Mouse (Mus musculus) heart, postnatal 36 days (tissue): ENCODE data around the gene Mroh7. TPM values are rescaled to one million over a fixed set of nuclear protein-coding genes. Genes with fewer than 3 reads are reported as not detected.
"Not testable (repeated sequence)": the region's sequence is repeated elsewhere in the genome, so short reads cannot be mapped to it uniquely, and the experiment has no call there.

Experiments
- DNase-seq, 2 experiments: peaks; one replicate each; pipeline ENCODE4 v3.0.0; 2021 to 2022
- intact Hi-C: fragments of 180-260 bp; cut with DNase I; formaldehyde crosslinking; loops from one replicate; pipeline ENCODE4 v1.15.1; 2025
- total RNA-seq, 2 experiments: library from RNA; stranded (reverse); gene quantifications; 2 replicates each; pipeline ENCODE4 v1.2.3; 2021

Gene Mroh7
- under 1 TPM; 0.08 to 0.27 TPM for total RNA-seq

DNA sequence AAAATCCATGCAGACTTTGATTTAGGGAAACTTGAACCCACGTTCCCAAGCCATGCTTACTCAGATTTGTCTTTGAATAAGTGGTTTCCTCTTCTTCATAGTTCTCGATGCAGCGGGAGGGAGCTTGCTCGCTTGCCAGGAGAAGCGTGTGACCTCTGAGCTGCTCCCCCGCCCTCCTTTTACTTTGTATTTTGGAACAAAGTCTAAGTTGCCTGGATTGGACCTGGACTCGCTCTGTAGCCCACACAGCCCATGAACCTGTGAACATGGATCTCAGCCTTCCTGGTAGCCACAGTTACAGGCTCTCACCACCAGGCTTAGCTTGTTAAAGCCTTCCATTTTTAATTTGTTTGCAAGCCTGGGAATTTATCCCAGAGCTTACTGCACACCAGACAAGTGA is at the start of gene Mroh7:
Gene Mroh7, minus strand, starts transcription at position 112 of the 400 bp plus-strand sequence.
- intact Hi-C loops, result no loop called here
- no peak for DNase-seq

DNA sequence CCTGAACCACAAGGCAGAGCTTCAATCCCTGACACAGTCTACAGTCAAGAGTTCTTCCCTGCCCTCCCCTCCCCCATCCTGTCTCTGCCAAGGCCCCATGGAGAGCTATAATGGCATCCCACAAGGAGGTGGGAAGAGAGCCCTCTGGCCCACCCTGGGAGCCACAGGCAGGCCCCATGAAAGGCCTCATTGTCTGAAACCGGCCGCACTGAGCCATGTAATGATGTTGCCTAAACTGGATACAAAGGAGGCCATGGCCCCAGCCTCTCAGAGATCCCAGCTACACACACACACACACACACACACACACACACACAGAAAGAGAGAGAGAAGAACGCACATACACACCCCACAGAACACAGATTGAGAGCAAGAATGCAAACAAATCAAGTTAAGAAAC is 49.3 kb upstream of the Mroh7 start:
- no peak for DNase-seq
- intact Hi-C loops, result no loop called here

DNA sequence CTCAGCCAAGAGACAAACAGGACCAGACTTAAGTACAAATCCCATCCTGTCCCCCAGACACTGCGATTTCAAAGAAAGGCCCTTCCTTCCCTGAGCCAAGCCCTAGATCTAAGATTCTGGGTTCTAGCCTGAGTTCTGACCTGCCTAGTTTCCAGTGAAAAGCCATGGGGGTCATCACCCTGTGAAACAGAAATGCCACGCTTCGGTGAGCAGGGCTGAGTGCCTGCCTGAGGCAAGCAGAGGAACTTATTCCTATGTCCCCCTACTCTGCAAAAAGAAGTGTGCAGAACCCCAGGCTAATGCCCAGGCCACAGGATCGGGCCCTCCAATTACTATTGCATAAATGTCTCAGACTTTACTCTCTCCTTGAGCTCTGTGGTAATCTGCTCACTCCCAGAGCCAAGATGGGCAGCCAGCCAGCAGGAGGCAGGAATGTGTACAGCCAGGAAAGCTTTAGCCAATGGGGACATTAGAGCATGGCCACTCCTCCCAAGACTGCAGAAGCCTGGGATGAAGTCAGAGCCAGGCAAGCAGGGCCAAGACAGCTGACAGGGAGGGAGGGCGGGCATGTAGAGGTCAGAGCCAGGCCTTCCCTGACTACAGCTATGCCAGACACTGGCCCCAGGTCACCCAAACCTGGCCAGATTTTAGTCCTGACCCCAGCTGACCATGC is 47.5 kb upstream of the Mroh7 start:
- intact Hi-C loops, result no loop called here
- peak; percentile 90 to 92 for DNase-seq

DNA sequence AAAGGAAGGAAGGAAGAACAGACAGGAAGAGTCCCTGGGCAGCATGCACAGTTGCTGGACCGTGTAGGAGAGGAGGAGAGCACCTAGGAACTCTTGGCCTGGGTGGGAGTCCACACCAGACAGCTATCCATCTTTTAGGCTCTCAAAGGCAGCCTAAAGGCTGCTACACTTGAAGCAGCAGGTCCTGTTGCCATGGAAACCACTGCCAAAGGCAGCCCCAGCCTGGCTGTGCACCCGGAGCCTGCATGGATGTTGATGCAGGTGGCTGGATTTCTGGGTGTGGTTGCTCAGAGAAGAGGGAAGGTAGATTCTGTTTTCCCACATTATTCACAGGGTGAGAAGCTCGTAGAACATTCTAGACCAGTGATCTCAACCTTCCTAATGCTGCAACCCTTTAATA is 46.3 kb upstream of the Mroh7 start:
- no peak for DNase-seq
- intact Hi-C loops, result no loop called here

DNA sequence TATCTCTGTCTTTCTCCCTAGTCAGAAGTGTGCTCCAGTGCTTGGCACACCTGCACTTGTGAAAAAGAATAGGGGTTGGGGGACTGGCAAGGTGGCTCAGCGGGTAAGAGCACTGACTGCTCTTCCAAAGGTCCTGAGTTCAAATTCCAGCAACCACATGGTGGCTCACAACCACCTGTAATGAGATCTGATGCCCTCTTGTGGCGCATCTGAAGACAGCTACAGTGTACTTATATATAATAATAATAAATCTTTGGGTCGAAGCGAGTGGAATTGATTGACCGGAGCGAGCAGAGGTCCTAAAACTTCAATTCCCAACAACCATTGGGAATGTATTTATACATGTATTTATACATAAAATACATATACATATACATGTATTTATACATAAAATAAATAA is 45.0 kb upstream of the Mroh7 start:
- intact Hi-C loops, DNase-seq: not testable (repeated sequence)

DNA sequence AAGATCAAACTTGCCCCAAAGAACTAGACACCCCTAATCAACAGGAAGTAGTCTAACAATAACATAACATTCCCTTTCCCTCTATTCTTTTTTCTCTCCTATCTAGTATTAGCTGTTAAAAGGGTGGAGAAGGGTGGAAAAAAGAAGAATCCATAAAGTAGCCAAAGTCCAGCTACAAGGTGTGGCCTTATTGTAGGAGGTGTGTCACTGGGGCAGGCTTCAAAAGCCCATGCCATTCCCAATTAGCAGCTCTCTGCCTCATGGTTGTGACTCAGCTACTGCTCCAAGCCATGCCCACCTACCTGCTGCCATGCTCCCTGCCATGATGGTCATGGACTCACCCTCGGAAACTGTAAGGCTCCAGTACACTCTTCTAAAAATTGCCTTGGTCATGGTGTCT is 41.8 kb upstream of the Mroh7 start:
- intact Hi-C loops, result no loop called here
- DNase-seq, result no peak

DNA sequence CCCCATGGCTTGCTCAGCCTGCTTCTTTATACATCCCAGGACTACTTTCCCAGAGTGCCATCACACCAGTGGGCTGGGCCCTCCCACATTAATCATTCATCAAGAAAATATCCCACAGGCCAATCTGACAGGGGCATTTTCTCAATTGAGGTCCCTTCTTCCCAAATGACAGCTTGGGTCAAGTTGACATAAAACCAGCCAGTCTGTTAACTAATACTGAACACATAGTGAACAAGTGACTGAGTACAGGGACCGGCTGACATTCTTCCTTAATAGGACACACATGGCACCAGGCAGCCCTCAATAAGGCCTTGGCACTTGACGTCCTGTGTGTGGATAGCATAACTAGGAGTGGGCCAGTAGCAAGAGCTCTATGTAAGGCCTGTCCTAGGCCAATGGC is 38.6 kb upstream of the Mroh7 start:
- no peak for DNase-seq
- intact Hi-C loops, result no loop called here

DNA sequence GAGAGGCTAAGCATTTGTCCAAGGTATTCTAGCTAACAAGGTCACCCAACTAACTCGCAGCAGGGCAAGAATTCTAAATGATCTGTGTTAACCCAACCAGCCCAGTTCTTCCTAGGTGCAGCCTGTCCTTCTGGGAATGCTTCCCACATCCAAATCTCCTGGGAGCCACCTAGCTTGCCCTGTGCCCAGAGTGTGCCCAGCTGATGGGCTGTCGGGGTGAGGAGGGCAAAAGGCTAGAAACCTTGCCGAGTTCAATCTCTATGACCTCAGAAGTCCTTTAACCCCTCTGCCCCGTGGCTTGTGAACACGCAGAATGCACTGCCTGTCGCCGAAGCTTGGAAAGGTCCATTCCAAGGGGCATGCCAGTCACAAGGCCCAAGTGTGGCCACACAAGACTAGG is 33.4 kb upstream of the Mroh7 start:
- intact Hi-C loops, result no loop called here
- DNase-seq, result no peak

DNA sequence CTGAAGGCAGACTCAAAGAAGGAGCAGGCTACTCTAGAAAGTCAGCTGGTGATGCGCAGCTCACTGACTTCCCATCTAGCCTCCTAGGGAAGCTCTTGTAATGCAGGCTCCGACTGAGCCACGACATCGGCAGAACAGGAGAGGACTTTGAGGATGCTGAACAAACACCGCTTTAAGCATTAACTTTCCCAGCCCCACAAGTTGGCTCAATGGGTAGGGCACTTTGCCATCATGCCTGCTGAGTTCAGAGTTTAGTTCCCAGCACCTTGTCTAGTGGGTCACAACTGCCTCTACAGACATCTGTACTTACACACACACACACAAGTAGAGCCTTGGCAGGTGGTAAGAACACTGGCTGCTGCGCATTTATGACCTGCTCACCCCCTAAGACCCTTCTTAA is 21.0 kb upstream of the Mroh7 start:
- intact Hi-C loops, result no loop called here

DNA sequence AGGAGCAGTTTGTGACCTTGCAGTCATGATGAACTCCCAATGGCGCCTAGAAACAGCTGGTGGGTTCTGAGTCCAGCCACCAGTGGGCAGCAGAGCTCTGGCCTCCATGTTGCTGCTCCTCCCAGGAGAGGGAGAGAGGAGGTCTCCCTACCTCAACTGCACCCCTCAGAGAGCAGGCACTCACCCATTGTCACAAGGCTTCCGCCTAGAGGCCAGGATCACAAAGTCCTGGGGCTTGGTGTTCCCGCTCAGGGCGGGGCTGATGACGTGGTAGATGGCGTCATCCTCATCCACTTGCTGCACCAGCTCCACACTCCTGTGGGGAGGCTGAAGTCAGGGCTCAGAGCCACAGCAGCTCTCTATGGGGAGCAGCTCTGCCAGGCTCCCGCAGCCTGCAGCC is 19.0 kb upstream of the Mroh7 start:
- intact Hi-C loops, result loop anchor here (2.0 kb wide), 1 partner anchor 415 kb away; no protein-coding TSS in a partner anchor
- peak; percentile 17 to 55 for DNase-seq

More for the DNA sequence above, 21.0 kb upstream of the Mroh7 start:
- no peak for DNase-seq

DNA sequence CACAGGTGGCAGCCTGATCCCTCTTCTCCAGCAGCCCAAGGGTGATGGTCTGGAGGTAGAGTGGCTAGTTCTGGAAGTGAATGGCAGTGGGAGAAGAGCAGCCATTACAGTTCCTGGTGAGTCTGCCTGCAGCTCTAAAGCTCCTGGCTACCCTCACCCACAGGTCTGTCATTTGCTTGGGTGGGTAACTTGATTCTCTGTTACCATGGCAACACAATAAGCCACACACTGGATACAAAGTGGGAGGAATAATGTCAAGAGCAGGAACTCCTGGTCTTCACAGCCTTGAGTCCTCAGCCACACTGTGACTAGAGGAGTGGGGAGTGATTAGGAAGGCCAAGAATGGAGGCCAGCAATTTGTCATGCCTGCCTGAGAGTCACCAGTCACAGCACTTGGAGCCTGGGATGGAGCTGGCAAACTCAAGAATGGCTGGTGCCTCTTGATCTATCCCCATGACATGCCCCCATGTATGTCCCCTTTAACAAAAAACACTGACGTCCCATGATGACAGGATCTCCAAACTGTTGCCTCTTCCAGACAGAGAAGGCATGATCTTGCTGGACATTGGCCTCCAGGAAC is 16.4 kb upstream of the Mroh7 start:
- intact Hi-C loops, result no loop called here
- no peak for DNase-seq

DNA sequence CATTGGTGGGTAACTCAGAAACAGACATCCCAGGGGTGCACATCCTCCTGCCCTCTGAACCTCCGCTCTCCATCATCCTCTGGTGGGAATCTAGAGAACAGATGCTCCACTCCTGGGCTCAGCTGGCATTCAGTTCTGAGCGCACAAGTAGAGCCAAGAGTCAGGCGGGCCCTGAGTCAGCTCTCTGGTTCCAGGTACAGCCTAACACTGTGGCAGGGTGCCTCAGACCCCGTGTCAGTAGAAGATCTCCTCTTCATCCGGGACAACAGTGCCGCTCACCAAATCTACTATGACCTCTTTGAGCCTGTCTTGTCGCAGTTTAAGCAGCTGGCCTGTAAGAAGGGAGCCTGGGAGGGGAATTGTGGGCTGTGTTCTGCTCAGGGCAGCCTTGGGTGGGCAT is 15.1 kb upstream of the Mroh7 start:
- intact Hi-C loops, result no loop called here
- DNase-seq, result no peak

DNA sequence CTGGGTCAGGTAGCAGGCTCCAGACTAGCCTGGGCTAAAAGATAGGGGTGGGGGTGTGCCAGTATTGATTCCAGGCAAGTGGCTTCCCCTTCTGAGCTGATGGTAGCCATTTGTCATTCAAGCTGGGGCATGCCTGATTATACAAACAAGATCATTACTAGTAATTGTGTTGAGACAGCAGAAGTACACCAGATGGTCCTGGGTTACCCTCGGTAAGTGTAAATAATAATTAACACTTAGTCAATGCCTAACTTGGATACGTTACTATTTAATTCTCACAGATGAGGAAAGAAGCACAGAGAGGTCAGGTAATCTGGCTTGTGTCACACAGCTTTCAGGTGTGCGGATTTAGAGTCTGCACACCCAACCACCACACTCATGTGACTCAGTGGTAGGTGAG is 7.2 kb upstream of the Mroh7 start:
- DNase-seq, result no peak
- intact Hi-C loops, result no loop called here

DNA sequence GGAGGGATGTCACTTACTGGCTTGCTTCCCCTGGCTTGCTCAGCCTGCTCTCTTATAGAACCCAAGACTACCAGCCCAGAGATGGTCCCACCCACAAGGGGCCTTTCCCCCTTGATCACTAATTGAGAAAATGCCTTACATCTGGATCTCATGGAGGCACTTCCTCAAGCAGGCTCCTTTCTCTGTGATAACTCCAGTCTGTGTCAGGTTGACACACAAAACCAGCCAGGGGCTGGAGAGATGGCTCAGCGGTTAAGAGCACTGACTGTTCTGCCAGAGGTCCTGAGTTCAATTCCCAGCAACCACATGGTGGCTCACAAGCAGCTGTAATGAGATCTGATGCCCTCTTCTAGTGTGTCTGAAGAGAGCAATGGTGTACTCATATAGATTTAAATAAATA is 6.2 kb upstream of the Mroh7 start:
- DNase-seq, intact Hi-C loops: not testable (repeated sequence)

DNA sequence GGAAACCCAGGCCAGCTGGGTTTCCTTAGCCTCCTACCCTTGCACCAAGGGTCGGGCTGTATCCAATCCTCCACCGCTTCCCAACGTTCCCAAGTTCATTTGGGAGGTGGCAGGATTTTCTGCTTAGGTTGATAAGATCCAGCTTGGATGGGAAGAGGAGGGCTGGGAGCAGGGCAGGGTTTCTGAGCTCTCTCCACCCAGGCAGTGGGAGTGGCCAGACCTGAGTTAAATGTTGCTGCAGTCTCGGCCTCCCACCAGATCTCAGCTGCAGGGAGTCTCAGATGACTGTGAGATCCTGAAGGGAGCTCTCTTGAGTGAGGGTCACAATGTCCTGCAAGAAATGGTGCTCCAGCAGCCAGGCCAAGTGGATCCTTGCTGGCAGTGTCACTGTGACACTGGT is 2.9 kb upstream of the Mroh7 start, which contains the start of gene Fam151a:
Gene Fam151a, plus strand, starts transcription at position 254 of the 400 bp plus-strand sequence.
- no peak for DNase-seq
- intact Hi-C loops, result no loop called here

DNA sequence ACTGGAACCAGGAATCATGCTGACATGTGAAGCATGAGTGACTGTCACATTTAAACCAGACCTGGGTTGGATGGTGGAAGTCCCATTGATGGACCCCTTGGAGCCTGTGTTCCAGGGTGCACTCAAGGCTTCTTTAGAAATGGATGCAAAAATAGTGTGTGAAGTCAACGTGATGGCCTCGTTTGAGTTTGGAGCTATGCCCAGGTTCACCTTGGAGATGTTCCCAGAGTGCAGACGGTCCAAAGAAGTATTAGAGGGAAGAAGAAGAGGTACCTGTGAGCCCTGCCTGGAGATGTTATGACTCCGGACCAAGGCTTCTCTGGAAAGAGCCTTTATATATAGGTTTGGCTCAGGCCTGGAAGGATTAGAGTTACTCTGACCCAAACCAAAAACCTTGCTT is 10.1 kb downstream of the Mroh7 start:
- intact Hi-C loops, result no loop called here
- no peak for DNase-seq

DNA sequence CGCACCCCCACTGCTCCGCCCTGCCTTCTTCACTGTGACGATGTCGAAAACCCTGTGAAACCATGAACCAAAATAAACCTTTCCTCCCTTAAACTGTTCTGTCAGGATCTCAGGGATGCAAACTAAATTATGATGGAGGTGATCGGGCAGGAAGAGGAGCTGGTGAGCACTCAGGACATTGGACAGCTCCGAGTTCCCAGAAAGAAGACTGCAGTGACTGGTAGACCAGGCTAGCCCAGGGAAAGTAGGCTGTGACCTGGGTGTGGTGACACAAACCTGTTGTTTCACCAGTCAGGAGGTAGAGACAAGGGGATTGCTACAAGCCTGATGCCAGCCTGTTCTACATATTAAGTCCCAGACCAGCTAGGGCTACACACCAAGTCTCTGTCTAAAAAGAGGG is 17.1 kb downstream of the Mroh7 start:
- intact Hi-C loops, result no loop called here
- no peak for DNase-seq

DNA sequence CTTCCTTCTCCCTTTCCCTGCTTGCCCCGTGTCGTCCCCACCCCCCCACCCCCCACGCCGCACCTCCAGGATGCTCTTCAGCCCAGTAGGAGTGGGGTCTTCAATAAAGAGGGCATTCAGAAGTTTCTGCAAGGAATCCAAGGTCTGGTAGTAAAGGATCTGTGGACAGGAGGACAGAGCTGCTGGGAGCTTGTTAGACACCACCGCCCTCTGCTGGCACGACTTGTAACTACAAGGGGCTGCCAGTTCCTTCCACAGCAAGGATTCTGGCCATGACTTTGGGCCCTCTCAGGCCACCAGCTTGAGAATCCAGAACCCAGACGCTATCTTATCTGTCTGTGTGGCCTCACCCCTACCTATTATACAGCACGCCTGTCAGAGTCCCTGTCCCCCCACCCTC is 22.3 kb downstream of the Mroh7 start:
- peak; percentile 76 to 88 for DNase-seq
- intact Hi-C loops, result loop anchor here (1.0 to 10.0 kb wide), 4 partner anchors 77 to 456 kb away; no protein-coding TSS in a partner anchor

DNA sequence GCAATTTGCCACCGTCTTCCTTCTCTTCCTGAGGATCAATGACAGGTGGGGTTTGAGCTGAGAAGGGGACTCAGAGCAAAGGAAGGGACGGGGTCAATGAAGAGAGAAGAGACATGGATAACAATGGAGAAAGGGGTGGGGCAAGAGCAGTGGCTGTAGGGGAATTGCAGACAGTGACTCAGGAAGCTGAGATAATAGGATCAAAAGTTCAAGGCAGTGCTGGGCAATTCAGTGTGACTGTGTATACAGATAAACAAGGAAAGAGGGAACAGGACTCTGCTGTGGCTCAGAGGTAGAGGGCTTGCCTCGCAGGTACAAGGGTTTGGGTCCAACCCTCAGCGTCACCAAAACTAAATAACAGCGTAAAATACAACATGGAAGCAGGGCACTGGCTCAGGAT is 22.8 kb downstream of the Mroh7 start:
- intact Hi-C loops, result loop anchor here (1.0 to 10.0 kb wide), 4 partner anchors 77 to 457 kb away; no protein-coding TSS in a partner anchor
- DNase-seq, result no peak

DNA sequence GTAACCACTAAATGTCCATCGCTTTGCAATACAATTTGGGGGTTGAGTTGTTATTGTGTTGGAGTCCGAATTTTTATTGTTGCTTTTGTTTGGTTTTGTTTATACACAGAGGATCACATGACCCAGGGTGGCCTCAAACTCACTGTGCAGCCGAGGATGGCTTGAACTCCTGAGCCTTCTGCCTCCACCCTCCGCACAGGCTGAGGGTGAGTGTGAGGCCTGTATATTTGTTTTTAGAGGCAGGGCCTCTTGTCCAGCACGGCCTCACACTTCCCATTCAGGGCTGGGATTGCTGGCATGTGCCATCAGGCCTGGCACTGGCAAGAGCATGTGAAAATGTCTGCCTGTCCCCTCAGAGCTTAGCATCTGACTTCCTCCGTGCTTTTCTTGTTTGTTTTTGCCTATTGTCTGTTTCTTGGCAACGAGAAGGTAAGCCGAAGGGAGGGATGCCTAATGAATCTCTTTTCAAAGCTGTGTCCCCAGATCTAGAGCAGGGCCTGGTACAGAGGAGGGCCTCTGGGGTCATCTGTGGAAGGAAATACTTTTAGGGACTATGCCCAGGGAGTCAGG is 25.5 kb downstream of the Mroh7 start:
- intact Hi-C loops, result loop anchor here (10.0 kb wide), 1 partner anchor 230 kb away; no protein-coding TSS in a partner anchor
- no peak for DNase-seq

DNA sequence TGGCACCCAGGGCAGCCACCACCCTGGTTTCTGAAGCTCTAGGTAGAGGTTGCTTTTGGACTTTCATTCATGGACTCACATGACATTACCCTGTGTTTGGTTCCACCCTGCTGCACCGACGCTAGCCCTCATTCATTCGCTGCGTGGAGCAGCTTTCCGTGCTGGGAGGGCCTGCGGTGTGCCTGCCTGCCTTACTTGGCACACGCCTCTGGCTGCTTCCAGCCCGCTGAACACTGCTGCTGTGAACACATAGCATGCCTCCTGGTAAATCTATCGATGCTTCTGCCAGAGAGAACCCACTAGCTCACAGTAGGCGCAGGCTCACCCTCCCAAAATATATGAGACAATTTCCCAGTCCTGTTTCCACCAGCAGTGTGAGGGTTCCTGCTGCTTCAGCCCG is 26.3 kb downstream of the Mroh7 start:
- no peak for DNase-seq
- intact Hi-C loops, result loop anchor here (10.0 kb wide), 1 partner anchor 230 kb away; no protein-coding TSS in a partner anchor

DNA sequence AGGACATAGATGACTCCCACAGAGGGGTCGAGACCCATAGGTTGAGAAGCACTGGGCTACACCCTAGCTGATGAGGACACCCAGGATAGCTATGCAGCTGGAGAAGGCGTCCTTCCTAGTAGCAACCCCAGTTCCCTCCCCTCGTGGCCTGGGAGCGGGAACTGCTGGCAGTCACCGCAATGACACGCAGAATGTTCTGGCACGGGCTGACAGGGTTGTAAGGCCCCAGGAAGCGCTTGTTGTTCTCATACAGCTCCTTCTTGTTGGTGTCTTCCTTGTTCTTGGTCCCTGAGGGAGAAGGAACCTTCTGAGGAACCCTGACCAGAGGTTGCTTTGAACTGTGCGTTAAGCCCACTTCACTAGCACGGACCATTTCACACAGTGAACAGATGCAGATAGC is 26.8 kb downstream of the Mroh7 start:
- intact Hi-C loops, result loop anchor here (10.0 kb wide), 1 partner anchor 229 kb away; no protein-coding TSS in a partner anchor

More for the DNA sequence above, 26.8 kb downstream of the Mroh7 start:
- DNase-seq, result no peak
